8 mouse cellular contexts compared by ENCODE assay signal in the genomic region with DNA sequence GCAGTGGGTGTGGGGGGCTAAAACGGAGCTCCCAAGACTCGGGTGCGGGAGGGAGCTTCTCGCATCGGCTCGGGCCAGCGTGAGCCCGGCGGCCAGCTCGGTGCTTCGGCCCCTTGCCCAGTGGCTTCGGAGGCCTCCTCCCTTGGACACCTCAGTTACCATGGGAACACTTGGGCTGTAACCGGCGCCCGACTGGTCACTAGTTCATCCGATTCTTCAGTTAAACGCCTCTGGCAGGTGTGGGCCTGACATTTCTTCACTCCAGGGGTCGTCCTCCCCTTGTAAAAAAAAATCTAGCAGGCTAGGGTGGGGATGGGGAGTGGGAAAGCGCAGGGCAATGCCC. TPM values are rescaled to one million over a fixed set of nuclear protein-coding genes. Genes with fewer than 3 reads are reported as not detected.
DNase-seq lines count a peak whose midpoint lies in the region; ATAC-seq and TF ChIP-seq lines count a peak whose summit lies in the region.

TSS of gene Mapkbp1 (plus strand) at position 163 of the 343 bp plus-strand sequence.

- ATAC-seq in hindbrain, embryonic 12.5 days (ENCODE audit: low FRiP score): peak; percentile 86
- ATAC-seq in liver, embryonic 15.5 days (ENCODE audit: insufficient read depth): peak; percentile 67; the same call in 1 of the 2 replicates

- peak within 1 kb of the TSS; percentile 62 for H3K4me2 ChIP-seq in hindbrain, embryonic 12.5 days (replicated peaks)
- H3K4me2 ChIP-seq in liver, embryonic 15.5 days: peak within 1 kb of the TSS; percentile 92

- DNase-seq in liver, adult 2 months (ENCODE audit: extremely low read depth, low read depth, low spot score): no peak
- DNase-seq in liver: no peak
- DNase-seq in embryonic facial prominence, embryonic 10.5 days (ENCODE audit: low spot score): no peak
- DNase-seq in right cerebral cortex, postnatal 36 days (ENCODE audit: low spot score in 2 of 2): no peak
- no peak for DNase-seq in cerebellum, adult 9-10 months
- no peak for DNase-seq in cerebellum, adult 18-20 months

- H3K4me1 ChIP-seq in liver, adult 2 months (ENCODE audit: control insufficient read depth, insufficient read depth, low read length): peaks cover 6% of the 10 kb centered on the region
- peaks cover 21% of the 10 kb centered on the region for H3K4me1 ChIP-seq in embryonic facial prominence, embryonic 10.5 days
- H3K4me1 ChIP-seq in hindbrain, embryonic 12.5 days: peaks cover 13% of the 10 kb centered on the region
- peaks cover 17% of the 10 kb centered on the region for H3K4me1 ChIP-seq in liver, embryonic 15.5 days (replicated peaks)

- TF ChIP-seq CTCF in liver, adult 2 months (IDR thresholded peaks at IDR 0.05; ENCODE audit: low read depth, low read length): no peak

- no peak for TF ChIP-seq POLR2A in liver, adult 2 months (IDR thresholded peaks at IDR 0.05; ENCODE audit: extremely low read depth, insufficient read depth, low read length)

- peak within 1 kb of the TSS; percentile 79 for H3K4me3 ChIP-seq in liver, adult 2 months (ENCODE audit: insufficient read depth, low read depth, low read length)
- H3K4me3 ChIP-seq in embryonic facial prominence, embryonic 10.5 days: peak within 1 kb of the TSS; percentile 83
- H3K4me3 ChIP-seq in hindbrain, embryonic 12.5 days: peak within 1 kb of the TSS; percentile 55
- peak within 1 kb of the TSS; percentile 69 for H3K4me3 ChIP-seq in liver, embryonic 15.5 days (replicated peaks)

- H3K9me3 ChIP-seq in embryonic facial prominence, embryonic 10.5 days: no peaks in the 10 kb centered on the region
- H3K9me3 ChIP-seq in hindbrain, embryonic 12.5 days (replicated peaks): no peaks in the 10 kb centered on the region
- no peaks in the 10 kb centered on the region for H3K9me3 ChIP-seq in liver, embryonic 15.5 days (replicated peaks)

- H3K79me2 ChIP-seq in liver, adult 2 months (ENCODE audit: control insufficient read depth, insufficient read depth, low read length): no peaks in the 10 kb centered on the region

- H3K9ac ChIP-seq in liver, adult 2 months (ENCODE audit: low read depth, low read length): peak within 1 kb of the TSS; percentile 70
- H3K9ac ChIP-seq in hindbrain, embryonic 12.5 days: peak within 1 kb of the TSS; percentile 79
- peak within 1 kb of the TSS; percentile 68 for H3K9ac ChIP-seq in liver, embryonic 15.5 days

- H3K36me3 ChIP-seq in liver, adult 2 months (ENCODE audit: control insufficient read depth, insufficient read depth, low read length): no peaks in the 10 kb centered on the region
- H3K36me3 ChIP-seq in embryonic facial prominence, embryonic 10.5 days (replicated peaks): no peaks in the 10 kb centered on the region
- no peaks in the 10 kb centered on the region for H3K36me3 ChIP-seq in hindbrain, embryonic 12.5 days
- H3K36me3 ChIP-seq in liver, embryonic 15.5 days (replicated peaks): no peaks in the 10 kb centered on the region

- H3K27ac ChIP-seq in liver, adult 2 months (replicated peaks; ENCODE audit: insufficient read depth, low read depth, low read length): no peak within 1 kb of the TSS
- H3K27ac ChIP-seq in embryonic facial prominence, embryonic 10.5 days (replicated peaks): peak within 1 kb of the TSS; percentile 88
- H3K27ac ChIP-seq in hindbrain, embryonic 12.5 days: peak within 1 kb of the TSS; percentile 60; the same call in 1 of the 2 replicates
- no peak within 1 kb of the TSS; the same call in 1 of the 2 replicates for H3K27ac ChIP-seq in liver, embryonic 15.5 days (replicated peaks)

- under 1% methylated on average over 19 of the region's 19 CpGs for WGBS in liver, adult 2 months
- WGBS in embryonic facial prominence, embryonic 10.5 days: under 1% methylated on average over 19 of the region's 19 CpGs
- under 1% methylated on average over 19 of the region's 19 CpGs for WGBS in hindbrain, embryonic 12.5 days
- under 1% methylated on average over 19 of the region's 19 CpGs for WGBS in liver, embryonic 15.5 days (ENCODE audit: insufficient replicate concordance)

- H3K27me3 ChIP-seq in liver, adult 2 months (ENCODE audit: control insufficient read depth, insufficient read depth, low read length): no peaks in the 10 kb centered on the region
- H3K27me3 ChIP-seq in embryonic facial prominence, embryonic 10.5 days (replicated peaks; ENCODE audit: low read depth, poor library complexity, severe bottlenecking): no peaks in the 10 kb centered on the region
- H3K27me3 ChIP-seq in hindbrain, embryonic 12.5 days: no peaks in the 10 kb centered on the region
- no peaks in the 10 kb centered on the region for H3K27me3 ChIP-seq in liver, embryonic 15.5 days

RNA-seq across cellular contexts. Expression of gene Mapkbp1, which starts in this region (rescaled TPM):
- total RNA-seq in liver, adult 2 months (2014; rRNA removed): 2.9 and 3.3 TPM in 2 replicates
- polyA plus RNA-seq in liver, adult 2 months (2012; rRNA removed): 2.2 and 4.6 TPM in 2 replicates
- 3.5 and 4.0 TPM in 2 replicates for polyA plus RNA-seq in embryonic facial prominence, embryonic 10.5 days (2016; fragmentation: Nextera tagmentation; extraction: Ambion mirVana)
- 5.6 and 6.0 TPM in 2 replicates for polyA plus RNA-seq in hindbrain, embryonic 12.5 days (2016; fragmentation: Nextera tagmentation; extraction: Ambion mirVana)
- 0.22 and 0.24 TPM in 2 replicates for polyA plus RNA-seq in liver, embryonic 15.5 days (2015; fragmentation: Nextera tagmentation; extraction: Ambion mirVana)

Comparison
In these comparisons a context has a peak if more than half of its experiments do, and no peak if none do; other contexts are left out.
1. Peak in ATAC-seq, H3K4me3 ChIP-seq, H3K9ac ChIP-seq and H3K4me2 ChIP-seq in liver, embryonic 15.5 days; RNA of the gene not detected or under 1 TPM.
2. H3K27ac ChIP-seq: peak in embryonic facial prominence, embryonic 10.5 days (single experiment) and hindbrain, embryonic 12.5 days (single experiment); none in liver, adult 2 months (single experiment) and liver, embryonic 15.5 days (single experiment).
3. Peak in every context shown above with its lines, with median percentiles within 50 percentile points of each other: H3K4me3 ChIP-seq and H3K9ac ChIP-seq.